Mouse (Mus musculus): ENCODE results near the gene Lhx4.

DNA sequence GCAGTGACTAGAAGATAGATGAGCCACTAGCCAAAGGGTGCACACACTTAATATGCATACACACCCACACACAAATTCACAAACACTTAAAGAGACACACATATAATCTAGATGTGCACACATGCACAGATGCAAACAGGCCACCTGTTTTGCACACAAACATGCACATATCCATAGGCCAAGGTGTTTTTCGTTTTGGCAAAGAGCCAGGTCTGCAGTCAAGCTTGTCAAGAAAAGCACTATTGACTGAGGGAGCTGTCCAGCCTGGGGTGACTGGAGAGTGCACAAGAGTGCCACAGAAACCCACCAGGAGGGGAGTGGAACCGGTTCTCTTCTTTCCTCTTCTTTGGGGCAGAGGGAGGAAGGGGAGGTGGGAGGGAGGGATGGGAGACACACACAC is 20.3 kb downstream of the Lhx4 start:
- TF ChIP-seq CTCF (conservative IDR thresholded peaks at IDR 0.05; ENCODE audit: insufficient read depth, insufficient read length, low read depth, low read length) = no peak
- no peak for TF ChIP-seq POLR2A (IDR thresholded peaks at IDR 0.05; ENCODE audit: low read depth, low read length)

All from kidney, adult 2 months (tissue).